Mouse (Mus musculus): ENCODE results near the gene Kctd5. TPM values are rescaled to one million over a fixed set of nuclear protein-coding genes. Genes with fewer than 3 reads are reported as not detected.
"Not testable (repeated sequence)": the region's sequence is repeated elsewhere in the genome, so short reads cannot be mapped to it uniquely, and the experiment has no call there.

Kctd5 gene
- 36.5 and 36.6 TPM in 2 replicates for polyA plus RNA-seq (2015; fragmentation: Nextera tagmentation; extraction: Ambion mirVana)

GRCm38 (mm10) chr17:24072919-24073696 is at the start of gene Kctd5:
Gene Kctd5, minus strand, starts transcription at chr17:24073485.
- peak; percentile 95 for ATAC-seq (replicated peaks; ENCODE audit: extremely low read depth, insufficient read depth, low FRiP score)
- Histone ChIP-seq H3K9me3 (replicated peaks; ENCODE audit: control insufficient read depth, low read length) (no peaks in the 10 kb centered on the region), H3K9ac (ENCODE audit: low read length) (peak within 1 kb of the TSS; percentile 94), H3K4me3 (ENCODE audit: low read length) (peak within 1 kb of the TSS; percentile 82), H3K4me1 (ENCODE audit: control insufficient read depth, insufficient read depth, low read length) (peaks cover 16% of the 10 kb centered on the region), H3K27ac (ENCODE audit: low read length) (peak within 1 kb of the TSS; percentile 81), H3K27me3 (ENCODE audit: control insufficient read depth, insufficient read depth, low read length) (no peaks in the 10 kb centered on the region), H3K36me3 (ENCODE audit: control insufficient read depth, insufficient read depth) (peaks cover 10% of the 10 kb centered on the region), H3K4me2 (ENCODE audit: low read depth, low read length) (peak within 1 kb of the TSS; percentile 89)
- WGBS, result under 1% methylated on average over 62 of the region's 62 CpGs

- Histone ChIP-seq H3K9ac (ENCODE audit: low read length) (no peak overlapping the region), H3K4me1 (ENCODE audit: control insufficient read depth, insufficient read depth, low read length) (peaks cover 9% of the 10 kb centered on the region), H3K27ac (ENCODE audit: low read length) (no peak overlapping the region), H3K9me3 (replicated peaks; ENCODE audit: control insufficient read depth, low read length) (peaks cover 2% of the 10 kb centered on the region; the same call in 1 of the 2 replicates), H3K4me2 (ENCODE audit: low read depth, low read length) (no peak overlapping the region), H3K4me3 (ENCODE audit: low read length) (no peak overlapping the region), H3K36me3 (ENCODE audit: control insufficient read depth, insufficient read depth) (no peaks in the 10 kb centered on the region), H3K27me3 (ENCODE audit: control insufficient read depth, insufficient read depth, low read length) (no peaks in the 10 kb centered on the region)
- 67% methylated on average over 3 of the region's 3 CpGs for WGBS
- ATAC-seq (replicated peaks; ENCODE audit: extremely low read depth, insufficient read depth, low FRiP score), result no peak
Observed at GRCm38 (mm10) chr17:24119446-24119845, 46.2 kb upstream of the Kctd5 start.

GRCm38 (mm10) chr17:24113031-24113430 is 39.7 kb upstream of the Kctd5 start:
- H3K4me2 ChIP-seq (ENCODE audit: low read depth, low read length), result no peak overlapping the region
- 86% methylated on average over 4 of the region's 4 CpGs for WGBS
- H3K4me3 ChIP-seq (ENCODE audit: low read length), result no peak overlapping the region
- no peaks in the 10 kb centered on the region for H3K27me3 ChIP-seq (ENCODE audit: control insufficient read depth, insufficient read depth, low read length)
- no peak overlapping the region for H3K9ac ChIP-seq (ENCODE audit: low read length)
- H3K36me3 ChIP-seq (ENCODE audit: control insufficient read depth, insufficient read depth), result peaks cover 11% of the 10 kb centered on the region
- no peak for ATAC-seq (replicated peaks; ENCODE audit: extremely low read depth, insufficient read depth, low FRiP score)
- no peak overlapping the region for H3K27ac ChIP-seq (ENCODE audit: low read length)
- no peaks in the 10 kb centered on the region for H3K9me3 ChIP-seq (replicated peaks; ENCODE audit: control insufficient read depth, low read length)
- peaks cover 16% of the 10 kb centered on the region for H3K4me1 ChIP-seq (ENCODE audit: control insufficient read depth, insufficient read depth, low read length)

- Histone ChIP-seq H3K27me3 (ENCODE audit: control insufficient read depth, insufficient read depth, low read length) (no peaks in the 10 kb centered on the region), H3K36me3 (ENCODE audit: control insufficient read depth, insufficient read depth) (peaks cover 11% of the 10 kb centered on the region), H3K27ac (ENCODE audit: low read length) (no peak overlapping the region), H3K4me1 (ENCODE audit: control insufficient read depth, insufficient read depth, low read length) (peaks cover 10% of the 10 kb centered on the region), H3K9ac (ENCODE audit: low read length) (no peak overlapping the region), H3K9me3 (replicated peaks; ENCODE audit: control insufficient read depth, low read length) (no peaks in the 10 kb centered on the region), H3K4me3 (ENCODE audit: low read length) (no peak overlapping the region), H3K4me2 (ENCODE audit: low read depth, low read length) (no peak overlapping the region)
- WGBS, result 73% methylated on average over 1 of the region's 1 CpGs
- no peak for ATAC-seq (replicated peaks; ENCODE audit: extremely low read depth, insufficient read depth, low FRiP score)
Observed at GRCm38 (mm10) chr17:24111256-24111655, 38.0 kb upstream of the Kctd5 start.

GRCm38 (mm10) chr17:24108896-24109295 is 35.6 kb upstream of the Kctd5 start:
- H3K9ac ChIP-seq (ENCODE audit: low read length), result no peak overlapping the region
- no peak overlapping the region for H3K4me3 ChIP-seq (ENCODE audit: low read length)
- peak overlapping the region; percentile 61 for H3K27ac ChIP-seq (ENCODE audit: low read length)
- peaks cover 10% of the 10 kb centered on the region for H3K4me1 ChIP-seq (ENCODE audit: control insufficient read depth, insufficient read depth, low read length)
- peaks cover 21% of the 10 kb centered on the region for H3K36me3 ChIP-seq (ENCODE audit: control insufficient read depth, insufficient read depth)
- ATAC-seq (replicated peaks; ENCODE audit: extremely low read depth, insufficient read depth, low FRiP score), result peak; percentile 79
- no peak overlapping the region for H3K4me2 ChIP-seq (ENCODE audit: low read depth, low read length)
- no peaks in the 10 kb centered on the region for H3K27me3 ChIP-seq (ENCODE audit: control insufficient read depth, insufficient read depth, low read length)
- H3K9me3 ChIP-seq (replicated peaks; ENCODE audit: control insufficient read depth, low read length), result no peaks in the 10 kb centered on the region
- WGBS, result 47% methylated on average over 1 of the region's 1 CpGs

GRCm38 (mm10) chr17:24105111-24105510 is 31.8 kb upstream of the Kctd5 start:
- peaks cover 34% of the 10 kb centered on the region for H3K36me3 ChIP-seq (ENCODE audit: control insufficient read depth, insufficient read depth)
- H3K4me2 ChIP-seq (ENCODE audit: low read depth, low read length), result no peak overlapping the region
- WGBS, result 85% methylated on average over 2 of the region's 2 CpGs
- H3K4me1 ChIP-seq (ENCODE audit: control insufficient read depth, insufficient read depth, low read length), result peaks cover 10% of the 10 kb centered on the region
- no peaks in the 10 kb centered on the region for H3K9me3 ChIP-seq (replicated peaks; ENCODE audit: control insufficient read depth, low read length)
- no peak overlapping the region for H3K9ac ChIP-seq (ENCODE audit: low read length)
- ATAC-seq (replicated peaks; ENCODE audit: extremely low read depth, insufficient read depth, low FRiP score), result no peak
- H3K27ac ChIP-seq (ENCODE audit: low read length), result no peak overlapping the region
- no peaks in the 10 kb centered on the region for H3K27me3 ChIP-seq (ENCODE audit: control insufficient read depth, insufficient read depth, low read length)
- no peak overlapping the region for H3K4me3 ChIP-seq (ENCODE audit: low read length)

- Histone ChIP-seq H3K27ac (ENCODE audit: low read length) (no peak overlapping the region), H3K36me3 (ENCODE audit: control insufficient read depth, insufficient read depth) (peaks cover 46% of the 10 kb centered on the region), H3K9me3 (replicated peaks; ENCODE audit: control insufficient read depth, low read length) (no peaks in the 10 kb centered on the region), H3K27me3 (ENCODE audit: control insufficient read depth, insufficient read depth, low read length) (no peaks in the 10 kb centered on the region), H3K4me2 (ENCODE audit: low read depth, low read length) (no peak overlapping the region), H3K9ac (ENCODE audit: low read length) (no peak overlapping the region), H3K4me1 (ENCODE audit: control insufficient read depth, insufficient read depth, low read length) (no peaks in the 10 kb centered on the region), H3K4me3 (ENCODE audit: low read length) (no peak overlapping the region)
- whole genome bisulfite sequencing, result 94% methylated on average over 4 of the region's 4 CpGs
- ATAC-seq (replicated peaks; ENCODE audit: extremely low read depth, insufficient read depth, low FRiP score), result no peak
Observed at GRCm38 (mm10) chr17:24098354-24098753, 25.1 kb upstream of the Kctd5 start.

- 90% methylated on average over 1 of the region's 1 CpGs for WGBS
- Histone ChIP-seq H3K4me2 (ENCODE audit: low read depth, low read length) (no peak overlapping the region), H3K4me3 (ENCODE audit: low read length) (no peak overlapping the region), H3K27me3 (ENCODE audit: control insufficient read depth, insufficient read depth, low read length) (no peaks in the 10 kb centered on the region), H3K36me3 (ENCODE audit: control insufficient read depth, insufficient read depth) (peaks cover 48% of the 10 kb centered on the region), H3K4me1 (ENCODE audit: control insufficient read depth, insufficient read depth, low read length) (no peaks in the 10 kb centered on the region), H3K9me3 (replicated peaks; ENCODE audit: control insufficient read depth, low read length) (no peaks in the 10 kb centered on the region), H3K27ac (ENCODE audit: low read length) (no peak overlapping the region), H3K9ac (ENCODE audit: low read length) (no peak overlapping the region)
- no peak for ATAC-seq (replicated peaks; ENCODE audit: extremely low read depth, insufficient read depth, low FRiP score)
Observed at GRCm38 (mm10) chr17:24090575-24090974, 17.3 kb upstream of the Kctd5 start.

GRCm38 (mm10) chr17:24086399-24086798 is 13.1 kb upstream of the Kctd5 start:
- H3K9ac ChIP-seq (ENCODE audit: low read length); H3K4me2 ChIP-seq (ENCODE audit: low read depth, low read length); H3K27ac ChIP-seq (ENCODE audit: low read length); H3K9me3 ChIP-seq (replicated peaks; ENCODE audit: control insufficient read depth, low read length); ATAC-seq (replicated peaks; ENCODE audit: extremely low read depth, insufficient read depth, low FRiP score); H3K4me3 ChIP-seq (ENCODE audit: low read length); H3K27me3 ChIP-seq (ENCODE audit: control insufficient read depth, insufficient read depth, low read length); H3K4me1 ChIP-seq (ENCODE audit: control insufficient read depth, insufficient read depth, low read length): not testable (repeated sequence)
- WGBS, result 88% methylated on average over 4 of the region's 4 CpGs
- H3K36me3 ChIP-seq (ENCODE audit: control insufficient read depth, insufficient read depth), result peaks cover 35% of the 10 kb centered on the region
